Mouse (Mus musculus): Measurements from ENCODE around the gene Slc2a5. TPM values are rescaled to one million over a fixed set of nuclear protein-coding genes. Genes with fewer than 3 reads are reported as not detected.
A peak's percentile ranks its signal among the peaks of the same experiment; 100 is the strongest.

Slc2a5 gene
- polyA plus RNA-seq, 1 experiment from 2014 or later: 0.21 TPM

DNA sequence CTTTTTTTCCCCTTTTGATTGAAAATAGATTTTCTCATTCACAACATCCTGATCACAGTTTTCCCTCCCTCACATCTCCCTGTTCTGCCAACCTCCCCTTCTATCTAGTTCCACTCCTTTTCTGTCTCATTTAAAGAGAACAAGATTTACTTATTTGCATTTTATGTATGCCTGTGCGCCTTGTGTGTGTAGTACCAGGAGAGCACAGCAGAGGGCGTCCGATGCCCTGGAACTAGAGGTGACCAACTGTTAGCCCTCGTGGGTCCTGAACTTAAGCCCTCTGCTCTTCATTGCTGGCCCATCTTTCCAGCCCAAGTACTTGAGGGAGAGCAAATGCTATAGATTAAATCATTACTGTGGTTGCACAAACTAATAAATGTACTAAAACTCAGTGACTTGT is 33.7 kb upstream of the Slc2a5 start:
- Histone ChIP-seq H3K9me3 (replicated peaks; ENCODE audit: control insufficient read depth, low read length) (no peaks in the 10 kb centered on the region), H3K27ac (ENCODE audit: low read length) (no peak overlapping the region), H3K4me3 (ENCODE audit: low read depth, low read length) (no peak overlapping the region), H3K4me1 (ENCODE audit: control insufficient read depth, low read depth, low read length) (peaks cover 7% of the 10 kb centered on the region), H3K36me3 (ENCODE audit: control insufficient read depth, insufficient read depth) (no peaks in the 10 kb centered on the region), H3K9ac (ENCODE audit: low read depth, low read length) (no peak overlapping the region), H3K4me2 (ENCODE audit: low read depth, low read length) (no peak overlapping the region), H3K27me3 (ENCODE audit: control insufficient read depth, insufficient read depth, low read depth, low read length) (peaks cover 6% of the 10 kb centered on the region)
- ATAC-seq (ENCODE audit: low read depth): no peak
- 66% methylated on average over 4 of the region's 4 CpGs for WGBS (ENCODE audit: insufficient replicate concordance)

- H3K4me2 ChIP-seq (ENCODE audit: low read depth, low read length): peak overlapping the region; percentile 85
- H3K4me3 ChIP-seq (ENCODE audit: low read depth, low read length): peak overlapping the region; percentile 63
- H3K9ac ChIP-seq (ENCODE audit: low read depth, low read length): no peak overlapping the region
- ATAC-seq (ENCODE audit: low read depth): no peak
- H3K27ac ChIP-seq (ENCODE audit: low read length): no peak overlapping the region
- peaks cover 7% of the 10 kb centered on the region for H3K4me1 ChIP-seq (ENCODE audit: control insufficient read depth, low read depth, low read length)
- 2% methylated on average over 7 of the region's 7 CpGs for WGBS (ENCODE audit: insufficient replicate concordance)
- H3K9me3 ChIP-seq (replicated peaks; ENCODE audit: control insufficient read depth, low read length): no peaks in the 10 kb centered on the region
- H3K36me3 ChIP-seq (ENCODE audit: control insufficient read depth, insufficient read depth): no peaks in the 10 kb centered on the region
- H3K27me3 ChIP-seq (ENCODE audit: control insufficient read depth, insufficient read depth, low read depth, low read length): peaks cover 6% of the 10 kb centered on the region
These were observed 32.3 kb upstream of the Slc2a5 start for GRCm38 (mm10) chr4:150086841-150087160.

- ATAC-seq (ENCODE audit: low read depth): peak; percentile 94
- Histone ChIP-seq H3K27ac (ENCODE audit: low read length) (peak within 1 kb of the TSS; percentile 55), H3K36me3 (ENCODE audit: control insufficient read depth, insufficient read depth) (no peaks in the 10 kb centered on the region), H3K9ac (ENCODE audit: low read depth, low read length) (peak within 1 kb of the TSS; percentile 61), H3K4me1 (ENCODE audit: control insufficient read depth, low read depth, low read length) (peaks cover 7% of the 10 kb centered on the region), H3K9me3 (replicated peaks; ENCODE audit: control insufficient read depth, low read length) (no peaks in the 10 kb centered on the region), H3K27me3 (ENCODE audit: control insufficient read depth, insufficient read depth, low read depth, low read length) (peaks cover 6% of the 10 kb centered on the region), H3K4me2 (ENCODE audit: low read depth, low read length) (peak within 1 kb of the TSS; percentile 85), H3K4me3 (ENCODE audit: low read depth, low read length) (peak within 1 kb of the TSS; percentile 63)
- WGBS (ENCODE audit: insufficient replicate concordance): under 1% methylated on average over 55 of the region's 56 CpGs
These were observed 31.8 kb upstream of the Slc2a5 start, which contains the start of gene Gpr157 for GRCm38 (mm10) chr4:150087161-150087889. Gene Gpr157, plus strand, starts transcription at chr4:150087365.

DNA sequence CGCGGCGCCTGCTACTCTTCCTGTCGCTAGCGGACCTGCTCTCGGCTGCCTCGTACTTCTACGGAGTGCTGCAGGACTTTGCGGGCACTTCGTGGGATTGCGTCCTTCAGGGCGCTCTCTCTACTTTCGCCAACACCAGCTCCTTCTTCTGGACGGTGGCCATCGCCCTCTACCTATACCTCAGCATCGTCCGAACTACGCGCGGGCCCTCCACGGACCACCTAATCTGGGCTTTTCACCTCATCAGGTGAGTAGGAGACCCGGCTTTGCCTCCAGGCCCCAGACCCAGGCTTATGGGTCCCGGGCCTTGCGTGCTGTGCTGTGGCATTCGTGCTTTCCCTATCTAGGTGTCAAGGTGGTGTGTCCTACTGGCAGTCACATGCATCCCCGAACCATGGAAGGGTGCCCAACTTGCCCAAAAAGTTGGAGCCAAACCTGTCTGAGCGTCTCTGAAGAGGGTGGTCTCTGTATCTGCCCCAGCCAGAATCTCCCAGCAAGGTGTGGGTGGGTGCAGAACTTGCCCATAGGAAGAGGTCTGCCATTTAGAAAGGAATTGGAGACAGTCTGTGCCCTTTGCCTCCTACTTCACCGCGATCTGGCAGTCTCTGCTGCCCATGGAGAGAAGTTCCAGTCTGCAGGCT is 31.1 kb upstream of the Slc2a5 start:
- 0 out of 2 replicates have a peak overlapping the region, but pooled peaks have one; percentile 55 for H3K27ac ChIP-seq (ENCODE audit: low read length)
- WGBS (ENCODE audit: insufficient replicate concordance): 14% methylated on average over 29 of the region's 29 CpGs

GRCm38 (mm10) chr4:150089121-150089520 is 30.0 kb upstream of the Slc2a5 start:
- peaks cover 6% of the 10 kb centered on the region for H3K27me3 ChIP-seq (ENCODE audit: control insufficient read depth, insufficient read depth, low read depth, low read length)
- no peak for ATAC-seq (ENCODE audit: low read depth)
- no peak overlapping the region for H3K27ac ChIP-seq (ENCODE audit: low read length)
- no peak overlapping the region for H3K4me2 ChIP-seq (ENCODE audit: low read depth, low read length)
- WGBS (ENCODE audit: insufficient replicate concordance): 49% methylated on average over 10 of the region's 10 CpGs
- H3K4me1 ChIP-seq (ENCODE audit: control insufficient read depth, low read depth, low read length): peaks cover 7% of the 10 kb centered on the region
- no peak overlapping the region for H3K4me3 ChIP-seq (ENCODE audit: low read depth, low read length)
- H3K9ac ChIP-seq (ENCODE audit: low read depth, low read length): no peak overlapping the region
- no peaks in the 10 kb centered on the region for H3K36me3 ChIP-seq (ENCODE audit: control insufficient read depth, insufficient read depth)
- H3K9me3 ChIP-seq (replicated peaks; ENCODE audit: control insufficient read depth, low read length): no peaks in the 10 kb centered on the region

More for the DNA sequence above, 31.1 kb upstream of the Slc2a5 start:
- Histone ChIP-seq H3K36me3 (ENCODE audit: control insufficient read depth, insufficient read depth) (no peaks in the 10 kb centered on the region), H3K9ac (ENCODE audit: low read depth, low read length) (peak overlapping the region; percentile 61), H3K4me3 (ENCODE audit: low read depth, low read length) (peak overlapping the region; percentile 63), H3K9me3 (replicated peaks; ENCODE audit: control insufficient read depth, low read length) (no peaks in the 10 kb centered on the region), H3K27me3 (ENCODE audit: control insufficient read depth, insufficient read depth, low read depth, low read length) (peaks cover 6% of the 10 kb centered on the region), H3K4me2 (ENCODE audit: low read depth, low read length) (peak overlapping the region; percentile 85), H3K4me1 (ENCODE audit: control insufficient read depth, low read depth, low read length) (peaks cover 7% of the 10 kb centered on the region)
- no peak for ATAC-seq (ENCODE audit: low read depth)

GRCm38 (mm10) chr4:150091887-150092582 is 27.0 kb upstream of the Slc2a5 start:
- Histone ChIP-seq H3K9ac (ENCODE audit: low read depth, low read length) (no peak overlapping the region), H3K27me3 (ENCODE audit: control insufficient read depth, insufficient read depth, low read depth, low read length) (peaks cover 6% of the 10 kb centered on the region), H3K36me3 (ENCODE audit: control insufficient read depth, insufficient read depth) (no peaks in the 10 kb centered on the region), H3K27ac (ENCODE audit: low read length) (no peak overlapping the region), H3K4me1 (ENCODE audit: control insufficient read depth, low read depth, low read length) (peaks cover 4% of the 10 kb centered on the region), H3K9me3 (replicated peaks; ENCODE audit: control insufficient read depth, low read length) (no peaks in the 10 kb centered on the region), H3K4me2 (ENCODE audit: low read depth, low read length) (no peak overlapping the region), H3K4me3 (ENCODE audit: low read depth, low read length) (no peak overlapping the region)
- WGBS (ENCODE audit: insufficient replicate concordance): 69% methylated on average over 18 of the region's 18 CpGs
- ATAC-seq (ENCODE audit: low read depth): no peak

GRCm38 (mm10) chr4:150092583-150092902 is 26.5 kb upstream of the Slc2a5 start:
- Histone ChIP-seq H3K9ac (ENCODE audit: low read depth, low read length) (no peak overlapping the region), H3K27me3 (ENCODE audit: control insufficient read depth, insufficient read depth, low read depth, low read length) (peaks cover 6% of the 10 kb centered on the region), H3K4me3 (ENCODE audit: low read depth, low read length) (no peak overlapping the region), H3K9me3 (replicated peaks; ENCODE audit: control insufficient read depth, low read length) (no peaks in the 10 kb centered on the region), H3K36me3 (ENCODE audit: control insufficient read depth, insufficient read depth) (no peaks in the 10 kb centered on the region), H3K4me2 (ENCODE audit: low read depth, low read length) (no peak overlapping the region), H3K27ac (ENCODE audit: low read length) (no peak overlapping the region), H3K4me1 (ENCODE audit: control insufficient read depth, low read depth, low read length) (peaks cover 4% of the 10 kb centered on the region)
- 33% methylated on average over 3 of the region's 3 CpGs for WGBS (ENCODE audit: insufficient replicate concordance)
- no peak for ATAC-seq (ENCODE audit: low read depth)

DNA sequence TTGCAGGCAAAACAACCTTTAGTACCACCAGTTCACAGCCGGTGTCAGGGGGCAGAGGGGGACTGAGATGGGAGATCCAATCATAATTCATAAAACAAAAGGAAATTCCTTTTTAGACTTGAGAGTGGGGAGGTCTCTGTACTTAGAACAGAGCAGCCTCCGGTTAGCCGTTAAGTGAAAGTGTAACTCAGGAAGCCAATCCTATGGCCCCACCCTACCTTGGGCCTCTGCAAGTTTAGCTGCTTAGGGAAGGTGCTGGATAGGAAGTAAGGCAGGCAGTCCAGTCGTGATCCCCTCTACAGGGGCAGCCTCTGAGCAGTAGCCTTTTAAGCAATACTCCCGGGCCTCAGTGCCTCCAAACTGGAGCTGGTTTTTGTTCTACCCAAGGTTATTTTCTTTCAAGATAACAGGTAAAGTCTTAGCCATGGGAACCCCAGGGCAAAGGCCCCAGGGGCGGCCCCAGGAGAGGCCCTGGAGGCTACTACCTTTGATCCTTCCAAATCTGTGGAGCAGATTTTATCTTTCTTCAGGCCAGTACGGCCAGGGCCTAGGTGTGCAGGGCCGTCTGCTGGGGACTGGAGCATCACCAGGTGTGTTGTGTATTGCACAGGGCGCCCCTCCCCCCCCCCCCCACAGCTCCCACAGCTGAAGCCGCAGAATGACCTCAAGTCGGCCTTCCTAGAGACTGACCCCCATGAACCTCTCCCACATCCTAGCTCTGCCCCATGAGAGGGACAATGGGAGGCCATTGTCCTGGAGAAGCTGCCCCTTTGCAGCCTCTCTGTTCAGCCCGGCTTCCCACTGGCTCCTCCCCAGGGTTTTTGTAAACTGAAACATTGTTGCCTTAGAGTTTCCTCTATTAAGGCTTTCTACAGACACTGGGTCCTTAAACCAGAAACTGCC is 25.3 kb upstream of the Slc2a5 start:
- WGBS (ENCODE audit: insufficient replicate concordance): 42% methylated on average over 11 of the region's 12 CpGs
- H3K27ac ChIP-seq (ENCODE audit: low read length): no peak overlapping the region
- no peak overlapping the region for H3K9ac ChIP-seq (ENCODE audit: low read depth, low read length)
- H3K4me3 ChIP-seq (ENCODE audit: low read depth, low read length): no peak overlapping the region
- peaks cover 6% of the 10 kb centered on the region; the same call in 1 of the 2 replicates for H3K27me3 ChIP-seq (ENCODE audit: control insufficient read depth, insufficient read depth, low read depth, low read length)
- no peak overlapping the region for H3K4me2 ChIP-seq (ENCODE audit: low read depth, low read length)
- no peak for ATAC-seq (ENCODE audit: low read depth)
- H3K9me3 ChIP-seq (replicated peaks; ENCODE audit: control insufficient read depth, low read length): no peaks in the 10 kb centered on the region
- no peaks in the 10 kb centered on the region for H3K4me1 ChIP-seq (ENCODE audit: control insufficient read depth, low read depth, low read length)
- no peaks in the 10 kb centered on the region for H3K36me3 ChIP-seq (ENCODE audit: control insufficient read depth, insufficient read depth)

All from liver, embryonic 16.5 days (tissue).